Mouse (Mus musculus) CD4-positive, CD25-positive, alpha-beta regulatory T cell, adult 9 weeks (primary cell): Measurements from ENCODE around the gene Ccdc142. TPM values are rescaled to one million over a fixed set of nuclear protein-coding genes. Genes with fewer than 3 reads are reported as not detected.

Experiments
- polyA plus RNA-seq: library from polyadenylated mRNA; unstranded; fragments of 100-300 nt; shearing (Covaris generic); gene quantifications from one replicate; pipeline ENCODE4 v1.2.1, GENCODE M21; 2017

The Ccdc142 gene
- 4.4 TPM for polyA plus RNA-seq

DNA sequence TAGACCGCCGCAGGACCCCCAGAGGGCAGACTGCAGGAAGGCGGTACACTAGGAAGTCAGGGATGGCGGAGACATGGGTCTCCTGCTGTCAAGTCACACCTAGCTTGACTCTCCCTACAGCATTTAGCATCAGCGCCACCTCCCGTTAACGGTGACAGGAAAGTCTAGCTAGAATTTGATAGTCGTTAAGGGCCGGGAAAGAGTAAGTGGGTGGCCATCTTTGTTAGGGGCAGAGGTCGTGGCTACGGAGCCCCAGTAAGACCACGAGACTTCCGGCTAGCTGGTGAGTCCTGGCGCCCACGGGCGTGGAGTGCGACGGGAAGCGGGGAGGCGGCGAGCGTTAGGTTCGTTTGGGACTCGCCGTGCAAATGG, at the start of gene Ccdc142, which contains the start of gene Gm42688:
Gene Ccdc142, plus strand, starts transcription at position 286 of the 372 bp plus-strand sequence.
Gene Gm42688, plus strand, starts transcription at position 302 of the 372 bp plus-strand sequence.

GRCm38 (mm10) chr6:83054074-83054851, 47.1 kb upstream of the Ccdc142 start, which contains the start of gene Aup1:
TSS of gene Aup1 (plus strand) at chr6:83054521.

DNA sequence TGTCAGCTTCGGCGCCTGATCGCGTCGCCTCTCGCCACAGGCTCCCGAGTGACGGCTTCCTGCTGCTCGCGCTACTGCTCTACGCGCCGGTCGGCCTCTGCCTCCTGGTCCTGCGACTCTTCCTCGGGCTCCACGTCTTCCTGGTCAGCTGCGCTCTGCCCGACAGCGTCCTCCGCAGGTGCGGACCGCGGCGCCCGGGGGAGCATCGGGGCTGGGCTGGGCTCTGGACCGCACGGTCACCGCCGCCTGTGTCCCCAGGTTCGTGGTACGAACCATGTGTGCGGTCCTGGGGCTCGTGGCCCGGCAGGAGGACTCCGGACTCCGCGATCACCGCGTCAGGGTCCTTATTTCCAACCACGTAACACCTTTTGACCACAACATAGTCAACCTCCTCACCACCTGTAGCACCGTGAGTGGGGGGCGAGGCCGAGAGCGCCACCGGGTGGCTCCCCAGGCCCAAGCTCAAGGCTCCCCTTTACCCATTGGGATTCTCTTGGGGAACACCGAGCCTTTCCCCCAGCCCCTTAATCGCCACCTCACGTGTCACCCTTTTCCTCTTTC, 46.5 kb upstream of the Ccdc142 start, which contains the start of gene Htra2:
Gene Htra2, minus strand, starts transcription at position 403 of the 561 bp plus-strand sequence.

GRCm38 (mm10) chr6:83057790-83058189, 43.6 kb upstream of the Ccdc142 start, which contains the start of gene Dqx1:
TSS of gene Dqx1 (plus strand) at chr6:83057844.

GRCm38 (mm10) chr6:83070247-83070310, 31.3 kb upstream of the Ccdc142 start, which contains the start of gene Tlx2:
TSS of gene Tlx2 (minus strand) at chr6:83070293.

GRCm38 (mm10) chr6:83077630-83078323, 23.6 kb upstream of the Ccdc142 start, which contains the start of gene Pcgf1:
TSS of gene Pcgf1 (plus strand) at chr6:83077869.

DNA sequence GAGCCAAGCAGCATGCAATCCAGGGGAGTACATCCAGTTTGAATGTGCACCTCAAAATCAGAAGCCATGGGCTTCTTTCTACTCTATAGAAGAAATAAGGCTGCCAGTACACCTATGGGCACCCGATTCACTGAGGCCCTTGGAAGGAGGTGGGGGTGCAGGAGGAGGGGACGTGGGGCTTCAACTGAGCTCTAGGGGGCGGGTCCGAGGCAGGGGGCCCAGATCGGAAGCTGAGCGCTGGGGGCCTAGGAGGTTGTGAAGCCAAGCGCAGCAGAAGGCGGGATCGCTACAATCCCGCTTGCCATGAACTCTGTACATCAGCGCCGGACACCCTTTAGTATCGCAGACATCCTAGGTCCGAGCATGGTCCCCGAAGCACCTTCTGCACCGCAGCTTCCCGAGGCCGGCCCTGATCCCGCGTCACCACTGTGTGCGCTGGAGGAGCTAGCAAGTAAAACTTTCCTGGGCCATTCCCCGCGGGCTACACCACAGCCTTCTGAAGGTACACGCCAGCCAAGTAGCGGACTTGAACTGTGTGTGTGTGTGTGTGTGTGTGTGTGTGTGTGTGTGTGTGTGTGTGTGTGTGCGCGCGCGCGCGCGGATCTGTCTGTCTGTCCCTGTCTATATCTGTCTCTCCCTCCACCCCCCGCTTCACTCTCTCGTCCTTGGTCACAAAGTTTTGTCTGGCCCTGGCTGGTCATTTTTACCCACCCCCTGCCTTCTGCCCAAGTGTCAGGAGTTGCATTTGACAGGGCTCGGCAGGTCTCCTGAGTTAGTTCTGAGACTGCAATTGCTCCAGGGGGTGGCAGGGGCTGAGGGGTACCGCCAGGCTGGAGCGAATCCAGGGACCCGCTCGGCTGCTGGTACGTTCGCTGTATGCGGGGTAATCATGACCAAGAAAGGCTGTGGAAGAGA, 15.0 kb upstream of the Ccdc142 start, which contains the start of gene Lbx2:
Gene Lbx2, plus strand, starts transcription at position 247 of the 915 bp plus-strand sequence.

DNA sequence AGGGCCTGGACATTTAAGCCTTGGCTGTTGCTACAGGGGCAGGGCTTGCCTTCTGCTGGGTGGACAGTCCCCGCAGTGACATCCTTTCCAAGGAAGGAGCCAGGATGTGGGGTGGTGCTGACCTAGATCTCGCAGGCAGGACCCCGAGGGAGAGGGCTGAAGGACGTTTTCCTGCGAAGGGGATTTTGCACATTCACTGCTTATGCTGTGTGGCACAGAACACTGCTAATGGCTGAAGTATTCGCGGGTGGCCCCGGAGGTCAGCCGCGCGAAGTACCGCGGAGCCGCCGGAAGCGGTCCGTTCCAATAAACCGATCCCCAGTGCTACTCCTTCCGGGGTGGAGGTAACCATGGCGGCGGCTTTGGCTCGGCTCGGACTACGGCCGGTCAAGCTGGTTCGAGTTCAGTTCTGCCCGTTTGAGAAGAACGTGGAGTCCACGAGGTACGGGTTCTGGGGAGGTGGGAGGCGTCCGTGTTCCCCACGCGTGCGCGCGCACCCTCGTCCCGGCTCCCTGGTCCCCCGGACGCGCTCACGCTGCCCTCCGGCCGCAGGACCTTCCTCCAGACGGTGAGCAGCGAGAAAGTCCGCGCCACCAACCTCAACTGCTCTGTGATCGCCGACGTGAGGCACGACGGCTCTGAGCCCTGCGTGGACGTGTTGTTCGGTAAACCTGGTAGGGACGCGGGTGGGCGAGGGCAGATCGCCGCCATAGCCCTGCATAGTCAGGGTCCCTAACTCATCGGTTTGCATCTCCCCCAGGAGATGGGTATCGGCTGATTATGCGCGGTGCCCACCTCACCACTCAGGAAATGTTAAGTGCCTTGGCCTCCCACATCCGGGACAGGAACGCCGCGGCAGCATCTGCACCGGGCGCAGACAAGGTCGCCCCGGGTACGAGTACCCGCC, 7.6 kb downstream of the Ccdc142 start, which contains the start of gene Mrpl53:
Gene Mrpl53, plus strand, starts transcription at position 279 of the 907 bp plus-strand sequence.

DNA sequence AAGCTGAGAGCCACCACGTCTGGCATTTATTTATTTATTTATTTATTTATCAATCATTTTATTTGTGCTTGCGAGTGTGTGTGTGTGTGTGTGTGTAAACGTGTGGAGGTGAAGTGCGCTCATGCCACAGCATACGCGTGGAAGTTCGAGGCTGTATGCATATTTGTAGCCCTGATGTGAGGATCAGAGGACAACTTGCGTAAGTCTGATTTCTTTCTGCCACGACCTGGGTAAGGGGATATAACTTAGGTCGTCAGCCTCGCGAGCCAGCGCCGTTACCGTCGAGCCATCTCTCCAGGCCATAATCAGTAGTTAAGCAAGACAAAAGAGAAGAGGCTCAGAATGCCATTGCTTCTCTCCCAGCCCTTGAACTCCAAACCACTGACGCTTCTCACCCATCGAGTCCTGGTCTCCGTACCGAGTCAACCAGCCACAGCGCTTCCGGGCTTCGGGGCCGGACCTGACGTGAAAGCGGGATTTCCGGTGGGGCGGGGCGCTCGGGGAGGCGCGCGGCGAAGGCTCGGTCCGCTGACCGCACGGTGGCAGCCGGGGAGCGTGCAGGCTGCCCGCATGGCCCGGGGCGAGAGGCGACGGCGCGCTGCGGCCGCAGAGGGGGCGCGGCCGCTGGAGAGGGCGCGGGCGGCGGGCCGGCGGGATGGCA, 13.7 kb downstream of the Ccdc142 start, which contains the start of gene Mogs:
Gene Mogs, plus strand, starts transcription at position 486 of the 661 bp plus-strand sequence.

DNA sequence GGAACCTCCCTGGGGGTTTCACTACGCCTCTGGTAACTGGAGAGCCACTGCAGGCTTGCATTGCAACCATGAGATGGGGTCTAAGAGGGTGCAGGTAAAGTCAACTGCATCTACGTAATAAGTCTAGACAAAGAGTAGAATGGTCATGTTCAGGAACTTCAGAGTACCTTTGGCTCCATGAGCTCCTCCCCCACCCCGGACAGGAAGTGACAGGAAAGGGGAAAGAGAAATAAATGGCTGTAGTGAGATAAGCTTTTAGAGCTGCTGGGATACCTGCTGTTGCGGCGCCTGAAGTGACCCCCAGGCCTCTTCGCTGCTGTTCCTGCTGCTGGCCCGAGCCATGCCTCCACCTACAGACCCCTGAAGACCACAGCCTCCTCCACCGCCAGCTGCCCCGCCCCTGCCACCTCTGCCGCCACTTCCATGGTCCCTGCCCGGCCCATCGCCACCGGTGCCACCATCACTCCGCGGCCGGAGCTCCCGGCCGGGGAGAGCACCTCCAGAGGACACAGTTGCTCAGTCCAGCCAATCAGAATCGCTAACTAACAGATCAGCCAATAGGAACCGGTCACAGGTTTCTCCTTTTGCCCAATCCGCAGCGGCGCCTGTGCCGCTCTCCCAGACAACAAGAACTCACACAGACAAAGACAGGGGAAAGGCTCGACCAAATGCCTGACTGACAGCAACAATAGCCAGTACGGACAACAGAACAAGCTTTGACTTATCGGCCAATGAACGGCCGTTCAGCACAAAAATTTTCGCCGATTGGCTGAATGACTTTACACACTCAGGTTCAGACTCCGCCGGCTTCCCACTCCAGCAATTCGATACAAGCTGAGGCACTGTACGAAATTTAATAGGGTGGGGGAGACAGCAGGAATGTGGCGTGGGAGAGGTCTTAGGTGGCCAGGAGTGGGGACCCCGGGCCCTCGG, 19.8 kb downstream of the Ccdc142 start, which contains the start of gene Wbp1:
Gene Wbp1, minus strand, starts transcription at position 630 of the 933 bp plus-strand sequence.

GRCm38 (mm10) chr6:83125331-83125730, 23.9 kb downstream of the Ccdc142 start, which contains the start of gene Ino80b:
TSS of gene Ino80b (minus strand) at chr6:83125431.

GRCm38 (mm10) chr6:83134951-83135513, 33.6 kb downstream of the Ccdc142 start, which contains the start of gene Rtkn:
TSS of gene Rtkn (plus strand) at chr6:83135463.

GRCm38 (mm10) chr6:83156259-83156684, 54.9 kb downstream of the Ccdc142 start, which contains the start of the genes Wdr54 and 1700003E16Rik:
TSS of gene Wdr54 (minus strand) at chr6:83156397.
TSS of gene 1700003E16Rik (plus strand) at chr6:83156404.

Other genes starting within 250 kb of the Ccdc142 start
- 2.9 TPM for gene Sema4f, start 161.8 kb upstream of the Ccdc142 start, polyA plus RNA-seq
- gene M1ap, start 154.7 kb upstream of the Ccdc142 start, polyA plus RNA-seq: 2.2 TPM
- 51.6 TPM for gene Dok1, start 68.1 kb upstream of the Ccdc142 start, polyA plus RNA-seq
- gene Loxl3, start 67.4 kb upstream of the Ccdc142 start, polyA plus RNA-seq: 0.16 TPM
- 371 TPM for gene Aup1, start 47.1 kb upstream of the Ccdc142 start, polyA plus RNA-seq
- 70.9 TPM for gene Htra2, start 46.3 kb upstream of the Ccdc142 start, polyA plus RNA-seq
- gene Dqx1, start 43.8 kb upstream of the Ccdc142 start, polyA plus RNA-seq: 3.3 TPM
- gene Tlx2, start 31.3 kb upstream of the Ccdc142 start, polyA plus RNA-seq: not detected
- 42.8 TPM for gene Pcgf1, start 23.7 kb upstream of the Ccdc142 start, polyA plus RNA-seq
- not detected for gene Lbx2, start 15.2 kb upstream of the Ccdc142 start, polyA plus RNA-seq
- 3.9 TPM for gene Gm42688, start within 50 bp of the Ccdc142 start, polyA plus RNA-seq
- gene Mrpl53, start 7.4 kb downstream of the Ccdc142 start, polyA plus RNA-seq: 65.3 TPM
- 4.5 TPM for gene Mogs, start 13.9 kb downstream of the Ccdc142 start, polyA plus RNA-seq
- 67.6 TPM for gene Wbp1, start 20.0 kb downstream of the Ccdc142 start, polyA plus RNA-seq
- 8.0 TPM for gene Ino80b, start 23.8 kb downstream of the Ccdc142 start, polyA plus RNA-seq
- 0.91 TPM for gene Rtkn, start 33.9 kb downstream of the Ccdc142 start, polyA plus RNA-seq
- 1.4 TPM for gene Wdr54, start 54.8 kb downstream of the Ccdc142 start, polyA plus RNA-seq
- gene 1700003E16Rik, start 54.8 kb downstream of the Ccdc142 start, polyA plus RNA-seq: not detected
- 67.1 TPM for gene Dctn1, start 64.3 kb downstream of the Ccdc142 start, polyA plus RNA-seq
- 0.94 TPM for gene Slc4a5, start 118.2 kb downstream of the Ccdc142 start, polyA plus RNA-seq
- 85.7 TPM for gene Mthfd2, start 224.3 kb downstream of the Ccdc142 start, polyA plus RNA-seq
- gene Mob1a, start 224.4 kb downstream of the Ccdc142 start, polyA plus RNA-seq: 67.5 TPM
- gene Bola3, start 247.5 kb downstream of the Ccdc142 start, polyA plus RNA-seq: 41.7 TPM